Mouse (Mus musculus): ENCODE results near the gene Naa15. TPM values are rescaled to one million over a fixed set of nuclear protein-coding genes. Genes with fewer than 3 reads are reported as not detected.

Gene Naa15
- polyA plus RNA-seq, 1 experiment from 2014 or later = 37.3 TPM

- 0 out of 2 replicates have a peak, but pooled peaks cover 3% of the 10 kb centered on the region for H3K9me3 ChIP-seq (ENCODE audit: control insufficient read depth, low read length)
- DNase-seq (ENCODE audit: low spot score) = peak; percentile 60
- peaks cover 10% of the 10 kb centered on the region; the same call in 1 of the 2 replicates for H3K4me1 ChIP-seq (replicated peaks; ENCODE audit: control insufficient read depth, insufficient read depth, low read length)
- peak overlapping the region; percentile 12; the same call in 1 of the 2 replicates for H3K27ac ChIP-seq (ENCODE audit: low read depth)
- peak; percentile 71; the same call in 1 of the 2 replicates for ATAC-seq (replicated peaks; ENCODE audit: low FRiP score, low TSS enrichment, low read depth)
- no peaks in the 10 kb centered on the region for H3K36me3 ChIP-seq (ENCODE audit: control insufficient read depth, insufficient read depth, low read length)
- peak overlapping the region; percentile 41 for H3K9ac ChIP-seq (ENCODE audit: low read length)
- 29% methylated on average over 31 of the region's 31 CpGs for WGBS
- no peaks in the 10 kb centered on the region for H3K27me3 ChIP-seq (replicated peaks; ENCODE audit: control insufficient read depth, insufficient read depth, low read length)
- H3K4me2 ChIP-seq (ENCODE audit: low read length) = peak overlapping the region; percentile 55
- peak overlapping the region; percentile 34 for H3K4me3 ChIP-seq (ENCODE audit: low read depth, low read length)
Observed at GRCm38 (mm10) chr3:51377878-51378664, 36.9 kb upstream of the Naa15 start.

GRCm38 (mm10) chr3:51378665-51378946 lies 36.3 kb upstream of the Naa15 start:
- Histone ChIP-seq H3K4me3 (ENCODE audit: low read depth, low read length) (peak overlapping the region; percentile 34; the same call in 1 of the 2 replicates), H3K27me3 (replicated peaks; ENCODE audit: control insufficient read depth, insufficient read depth, low read length) (no peaks in the 10 kb centered on the region), H3K4me2 (ENCODE audit: low read length) (peak overlapping the region; percentile 55), H3K9me3 (ENCODE audit: control insufficient read depth, low read length) (0 out of 2 replicates have a peak, but pooled peaks cover 3% of the 10 kb centered on the region), H3K9ac (ENCODE audit: low read length) (peak overlapping the region; percentile 41), H3K27ac (ENCODE audit: low read depth) (no peak overlapping the region), H3K36me3 (ENCODE audit: control insufficient read depth, insufficient read depth, low read length) (no peaks in the 10 kb centered on the region), H3K4me1 (replicated peaks; ENCODE audit: control insufficient read depth, insufficient read depth, low read length) (peaks cover 10% of the 10 kb centered on the region; the same call in 1 of the 2 replicates)
- ATAC-seq (replicated peaks; ENCODE audit: low FRiP score, low TSS enrichment, low read depth) = no peak
- 74% methylated on average over 3 of the region's 3 CpGs for WGBS
- no peak for DNase-seq (ENCODE audit: low spot score)

GRCm38 (mm10) chr3:51379786-51380659 lies 34.9 kb upstream of the Naa15 start:
- 79% methylated on average over 5 of the region's 5 CpGs for WGBS
- no peak for DNase-seq (ENCODE audit: low spot score)
- H3K4me2 ChIP-seq (ENCODE audit: low read length) = no peak overlapping the region
- H3K4me1 ChIP-seq (replicated peaks; ENCODE audit: control insufficient read depth, insufficient read depth, low read length) = peaks cover 10% of the 10 kb centered on the region; the same call in 1 of the 2 replicates
- no peak overlapping the region for H3K4me3 ChIP-seq (ENCODE audit: low read depth, low read length)
- H3K9me3 ChIP-seq (ENCODE audit: control insufficient read depth, low read length) = 0 out of 2 replicates have a peak, but pooled peaks cover under 1% of the 10 kb centered on the region
- H3K27ac ChIP-seq (ENCODE audit: low read depth) = no peak overlapping the region
- no peak overlapping the region for H3K9ac ChIP-seq (ENCODE audit: low read length)
- H3K27me3 ChIP-seq (replicated peaks; ENCODE audit: control insufficient read depth, insufficient read depth, low read length) = no peaks in the 10 kb centered on the region
- ATAC-seq (replicated peaks; ENCODE audit: low FRiP score, low TSS enrichment, low read depth) = no peak
- H3K36me3 ChIP-seq (ENCODE audit: control insufficient read depth, insufficient read depth, low read length) = no peaks in the 10 kb centered on the region

- ATAC-seq (replicated peaks; ENCODE audit: low FRiP score, low TSS enrichment, low read depth) (no peak), DNase-seq (ENCODE audit: low spot score) (no peak)
- H3K4me2 ChIP-seq (ENCODE audit: low read length) = no peak overlapping the region
- peaks cover 10% of the 10 kb centered on the region; the same call in 1 of the 2 replicates for H3K4me1 ChIP-seq (replicated peaks; ENCODE audit: control insufficient read depth, insufficient read depth, low read length)
- H3K27me3 ChIP-seq (replicated peaks; ENCODE audit: control insufficient read depth, insufficient read depth, low read length) = no peaks in the 10 kb centered on the region
- H3K27ac ChIP-seq (ENCODE audit: low read depth) = no peak overlapping the region
- no peak overlapping the region for H3K9ac ChIP-seq (ENCODE audit: low read length)
- H3K9me3 ChIP-seq (ENCODE audit: control insufficient read depth, low read length) = no peaks in the 10 kb centered on the region
- H3K4me3 ChIP-seq (ENCODE audit: low read depth, low read length) = no peak overlapping the region
- no peaks in the 10 kb centered on the region for H3K36me3 ChIP-seq (ENCODE audit: control insufficient read depth, insufficient read depth, low read length)
- 74% methylated on average over 2 of the region's 5 CpGs for WGBS
Observed at GRCm38 (mm10) chr3:51380660-51381014, 34.3 kb upstream of the Naa15 start.

GRCm38 (mm10) chr3:51383409-51383808 lies 31.5 kb upstream of the Naa15 start:
- H3K4me1 ChIP-seq (replicated peaks; ENCODE audit: control insufficient read depth, insufficient read depth, low read length) = peaks cover 6% of the 10 kb centered on the region; the same call in 1 of the 2 replicates
- H3K9me3 ChIP-seq (ENCODE audit: control insufficient read depth, low read length) = no peaks in the 10 kb centered on the region
- WGBS = 80% methylated on average over 12 of the region's 12 CpGs
- no peak for ATAC-seq (replicated peaks; ENCODE audit: low FRiP score, low TSS enrichment, low read depth)
- no peak overlapping the region for H3K4me3 ChIP-seq (ENCODE audit: low read depth, low read length)
- DNase-seq (ENCODE audit: low spot score) = no peak
- no peak overlapping the region for H3K4me2 ChIP-seq (ENCODE audit: low read length)
- no peak overlapping the region for H3K9ac ChIP-seq (ENCODE audit: low read length)
- H3K36me3 ChIP-seq (ENCODE audit: control insufficient read depth, insufficient read depth, low read length) = no peaks in the 10 kb centered on the region
- H3K27ac ChIP-seq (ENCODE audit: low read depth) = no peak overlapping the region
- H3K27me3 ChIP-seq (replicated peaks; ENCODE audit: control insufficient read depth, insufficient read depth, low read length) = 0 out of 2 replicates have a peak, but pooled peaks cover 4% of the 10 kb centered on the region

GRCm38 (mm10) chr3:51386441-51387133 lies 28.4 kb upstream of the Naa15 start:
- 47% methylated on average over 12 of the region's 12 CpGs for WGBS
- Histone ChIP-seq H3K9me3 (ENCODE audit: control insufficient read depth, low read length) (no peaks in the 10 kb centered on the region), H3K27me3 (replicated peaks; ENCODE audit: control insufficient read depth, insufficient read depth, low read length) (0 out of 2 replicates have a peak, but pooled peaks cover 4% of the 10 kb centered on the region), H3K4me3 (ENCODE audit: low read depth, low read length) (no peak overlapping the region), H3K4me1 (replicated peaks; ENCODE audit: control insufficient read depth, insufficient read depth, low read length) (no peaks in the 10 kb centered on the region), H3K4me2 (ENCODE audit: low read length) (no peak overlapping the region), H3K9ac (ENCODE audit: low read length) (no peak overlapping the region), H3K36me3 (ENCODE audit: control insufficient read depth, insufficient read depth, low read length) (no peaks in the 10 kb centered on the region), H3K27ac (ENCODE audit: low read depth) (no peak overlapping the region)
- DNase-seq (ENCODE audit: low spot score) (no peak), ATAC-seq (replicated peaks; ENCODE audit: low FRiP score, low TSS enrichment, low read depth) (no peak)

- no peak overlapping the region for H3K4me3 ChIP-seq (ENCODE audit: low read depth, low read length)
- WGBS = 80% methylated on average over 3 of the region's 3 CpGs
Observed at GRCm38 (mm10) chr3:51387134-51387451, 27.9 kb upstream of the Naa15 start.

GRCm38 (mm10) chr3:51387868-51388381 lies 27.0 kb upstream of the Naa15 start:
- Histone ChIP-seq H3K9ac (ENCODE audit: low read length) (no peak overlapping the region), H3K27ac (ENCODE audit: low read depth) (no peak overlapping the region), H3K27me3 (replicated peaks; ENCODE audit: control insufficient read depth, insufficient read depth, low read length) (0 out of 2 replicates have a peak, but pooled peaks cover 4% of the 10 kb centered on the region), H3K4me2 (ENCODE audit: low read length) (no peak overlapping the region), H3K4me1 (replicated peaks; ENCODE audit: control insufficient read depth, insufficient read depth, low read length) (no peaks in the 10 kb centered on the region), H3K4me3 (ENCODE audit: low read depth, low read length) (no peak overlapping the region), H3K36me3 (ENCODE audit: control insufficient read depth, insufficient read depth, low read length) (no peaks in the 10 kb centered on the region), H3K9me3 (ENCODE audit: control insufficient read depth, low read length) (no peaks in the 10 kb centered on the region)
- ATAC-seq (replicated peaks; ENCODE audit: low FRiP score, low TSS enrichment, low read depth) (no peak), DNase-seq (ENCODE audit: low spot score) (no peak)
- WGBS = 65% methylated on average over 8 of the region's 8 CpGs

More at GRCm38 (mm10) chr3:51387134-51387451, 27.9 kb upstream of the Naa15 start:
- H3K9ac ChIP-seq (ENCODE audit: low read length) = no peak overlapping the region
- DNase-seq (ENCODE audit: low spot score) = no peak
- H3K9me3 ChIP-seq (ENCODE audit: control insufficient read depth, low read length) = no peaks in the 10 kb centered on the region
- no peak overlapping the region for H3K4me2 ChIP-seq (ENCODE audit: low read length)
- 0 out of 2 replicates have a peak, but pooled peaks cover 4% of the 10 kb centered on the region for H3K27me3 ChIP-seq (replicated peaks; ENCODE audit: control insufficient read depth, insufficient read depth, low read length)
- ATAC-seq (replicated peaks; ENCODE audit: low FRiP score, low TSS enrichment, low read depth) = no peak
- no peak overlapping the region for H3K27ac ChIP-seq (ENCODE audit: low read depth)
- no peaks in the 10 kb centered on the region for H3K36me3 ChIP-seq (ENCODE audit: control insufficient read depth, insufficient read depth, low read length)
- no peaks in the 10 kb centered on the region for H3K4me1 ChIP-seq (replicated peaks; ENCODE audit: control insufficient read depth, insufficient read depth, low read length)

All from intestine, embryonic 14.5 days (tissue).